Mouse (Mus musculus) NIH3T3 (cell line): Measurements from ENCODE around the gene Tspan3.

Source experiments
- DNase-seq: peaks from one replicate; pipeline ENCODE4 v3.0.0-alpha.2; 2012; ENCODE audit warnings: low read depth

Gene Tspan3

GRCm38 (mm10) chr9:56108174-56108573 is 57.1 kb downstream of the Tspan3 start:
- DNase-seq, result no peak

- peak; percentile 84 for DNase-seq
Observed at GRCm38 (mm10) chr9:56107527-56107926, 57.8 kb downstream of the Tspan3 start.

GRCm38 (mm10) chr9:56106274-56107072 is 58.8 kb downstream of the Tspan3 start:
- peak; percentile 60 for DNase-seq

- peak; percentile 48 for DNase-seq
Observed at GRCm38 (mm10) chr9:56104921-56105320, 60.4 kb downstream of the Tspan3 start.

- peak; percentile 85 for DNase-seq
Observed at GRCm38 (mm10) chr9:56101022-56101421, 64.3 kb downstream of the Tspan3 start.

GRCm38 (mm10) chr9:56100041-56100522 is 65.2 kb downstream of the Tspan3 start:
- no peak for DNase-seq

GRCm38 (mm10) chr9:56097584-56098298 is 67.5 kb downstream of the Tspan3 start:
- DNase-seq, result peak; percentile 15

- peak; percentile 46 for DNase-seq
Observed at GRCm38 (mm10) chr9:56092102-56092501, 73.2 kb downstream of the Tspan3 start.

- no peak for DNase-seq
Observed at GRCm38 (mm10) chr9:56090546-56091225, 74.6 kb downstream of the Tspan3 start.

- DNase-seq, result peak; percentile 81
Observed at GRCm38 (mm10) chr9:56089778-56090520, 75.3 kb downstream of the Tspan3 start, which contains the start of gene Pstpip1. Gene Pstpip1, plus strand, starts transcription at chr9:56089962.

- no peak for DNase-seq
Observed at GRCm38 (mm10) chr9:56086524-56086923, 78.8 kb downstream of the Tspan3 start.
